Mouse (Mus musculus) C2C12 (cell line): ENCODE measurements around the gene Olfr101.

ENCODE experiments used
- CTCF ChIP-seq: IDR thresholded peaks from one replicate; pipeline ENCODE4 v1.5.1; 2011; ENCODE audit not compliant: control insufficient read depth, insufficient read depth, insufficient read length
- MAX ChIP-seq: IDR thresholded peaks from one replicate; pipeline ENCODE4 v1.6.1; 2011; ENCODE audit warnings: mild to moderate bottlenecking, control low read depth

DNA sequence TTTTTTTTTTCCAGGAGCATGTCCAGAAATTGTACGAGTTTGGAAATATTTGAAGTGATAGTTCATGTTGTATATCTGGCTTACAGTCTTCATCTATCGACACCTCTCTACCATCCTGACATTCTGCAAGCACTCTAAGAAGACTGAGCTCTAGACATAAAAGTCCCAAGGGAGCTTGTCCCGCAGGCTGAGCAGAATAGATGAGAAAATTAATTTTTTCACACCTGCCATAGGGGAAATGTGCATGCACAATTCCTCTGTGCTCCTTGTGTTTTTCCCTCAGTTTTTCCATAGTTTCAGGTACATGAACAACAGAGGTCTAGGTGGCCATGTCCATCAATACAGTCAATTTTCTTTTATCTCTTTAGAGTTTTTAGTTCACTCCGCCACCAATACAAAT, at the start of gene Olfr101:
- no peak for TF ChIP-seq CTCF
- no peak for TF ChIP-seq MAX
